Mouse (Mus musculus): Measurements from ENCODE around the gene Tatdn3. TPM values are rescaled to one million over a fixed set of nuclear protein-coding genes. Genes with fewer than 3 reads are reported as not detected.

Gene Tatdn3
- polyA plus RNA-seq, 1 experiment from 2014 or later = 12.0 TPM

GRCm38 (mm10) chr1:191072329-191072913 lies 9.7 kb upstream of the Tatdn3 start:
- DNase-seq (ENCODE audit: low spot score) = no peak
- no peak overlapping the region for H3K4me2 ChIP-seq (ENCODE audit: low read depth, low read length)
- H3K27me3 ChIP-seq (ENCODE audit: control insufficient read depth, insufficient read depth, low read length) = no peaks in the 10 kb centered on the region
- ATAC-seq (replicated peaks; ENCODE audit: insufficient number of reproducible peaks, low FRiP score, low TSS enrichment, low read depth) = no peak
- WGBS = 92% methylated on average over 16 of the region's 16 CpGs
- H3K4me3 ChIP-seq (ENCODE audit: low read depth, low read length) = no peak overlapping the region
- peaks cover 4% of the 10 kb centered on the region for H3K36me3 ChIP-seq (replicated peaks; ENCODE audit: control insufficient read depth, insufficient read depth, low read depth, low read length)
- no peaks in the 10 kb centered on the region for H3K4me1 ChIP-seq (ENCODE audit: control insufficient read depth, insufficient read depth, low read length)
- H3K9me3 ChIP-seq (replicated peaks; ENCODE audit: control insufficient read depth, low read length) = no peaks in the 10 kb centered on the region
- H3K27ac ChIP-seq (replicated peaks; ENCODE audit: low read depth, low read length) = no peak overlapping the region
- H3K9ac ChIP-seq (replicated peaks; ENCODE audit: low read length) = no peak overlapping the region

GRCm38 (mm10) chr1:191071613-191072012 lies 8.9 kb upstream of the Tatdn3 start:
- Histone ChIP-seq H3K27ac (replicated peaks; ENCODE audit: low read depth, low read length) (no peak overlapping the region), H3K27me3 (ENCODE audit: control insufficient read depth, insufficient read depth, low read length) (no peaks in the 10 kb centered on the region), H3K4me1 (ENCODE audit: control insufficient read depth, insufficient read depth, low read length) (no peaks in the 10 kb centered on the region), H3K36me3 (replicated peaks; ENCODE audit: control insufficient read depth, insufficient read depth, low read depth, low read length) (peaks cover 4% of the 10 kb centered on the region), H3K4me3 (ENCODE audit: low read depth, low read length) (no peak overlapping the region), H3K9ac (replicated peaks; ENCODE audit: low read length) (no peak overlapping the region), H3K4me2 (ENCODE audit: low read depth, low read length) (no peak overlapping the region), H3K9me3 (replicated peaks; ENCODE audit: control insufficient read depth, low read length) (no peaks in the 10 kb centered on the region)
- WGBS = 94% methylated on average over 6 of the region's 6 CpGs
- ATAC-seq (replicated peaks; ENCODE audit: insufficient number of reproducible peaks, low FRiP score, low TSS enrichment, low read depth) (no peak), DNase-seq (ENCODE audit: low spot score) (no peak)

GRCm38 (mm10) chr1:191070259-191070658 lies 7.5 kb upstream of the Tatdn3 start:
- no peak overlapping the region for H3K9ac ChIP-seq (replicated peaks; ENCODE audit: low read length)
- no peak for ATAC-seq (replicated peaks; ENCODE audit: insufficient number of reproducible peaks, low FRiP score, low TSS enrichment, low read depth)
- H3K9me3 ChIP-seq (replicated peaks; ENCODE audit: control insufficient read depth, low read length) = no peaks in the 10 kb centered on the region
- no peaks in the 10 kb centered on the region for H3K4me1 ChIP-seq (ENCODE audit: control insufficient read depth, insufficient read depth, low read length)
- DNase-seq (ENCODE audit: low spot score) = no peak
- no peaks in the 10 kb centered on the region for H3K27me3 ChIP-seq (ENCODE audit: control insufficient read depth, insufficient read depth, low read length)
- 89% methylated on average over 4 of the region's 4 CpGs for WGBS
- H3K4me2 ChIP-seq (ENCODE audit: low read depth, low read length) = no peak overlapping the region
- peaks cover 4% of the 10 kb centered on the region for H3K36me3 ChIP-seq (replicated peaks; ENCODE audit: control insufficient read depth, insufficient read depth, low read depth, low read length)
- no peak overlapping the region for H3K27ac ChIP-seq (replicated peaks; ENCODE audit: low read depth, low read length)
- H3K4me3 ChIP-seq (ENCODE audit: low read depth, low read length) = no peak overlapping the region

- Histone ChIP-seq H3K27ac (replicated peaks; ENCODE audit: low read depth, low read length) (no peak overlapping the region), H3K9ac (replicated peaks; ENCODE audit: low read length) (no peak overlapping the region), H3K27me3 (ENCODE audit: control insufficient read depth, insufficient read depth, low read length) (no peaks in the 10 kb centered on the region), H3K4me3 (ENCODE audit: low read depth, low read length) (no peak overlapping the region), H3K4me1 (ENCODE audit: control insufficient read depth, insufficient read depth, low read length) (no peaks in the 10 kb centered on the region), H3K36me3 (replicated peaks; ENCODE audit: control insufficient read depth, insufficient read depth, low read depth, low read length) (peaks cover 3% of the 10 kb centered on the region), H3K9me3 (replicated peaks; ENCODE audit: control insufficient read depth, low read length) (no peaks in the 10 kb centered on the region), H3K4me2 (ENCODE audit: low read depth, low read length) (no peak overlapping the region)
- ATAC-seq (replicated peaks; ENCODE audit: insufficient number of reproducible peaks, low FRiP score, low TSS enrichment, low read depth) (no peak), DNase-seq (ENCODE audit: low spot score) (peak; percentile 16)
- WGBS = 86% methylated on average over 5 of the region's 5 CpGs
Observed at GRCm38 (mm10) chr1:191068377-191068776, 5.6 kb upstream of the Tatdn3 start.

- ATAC-seq (replicated peaks; ENCODE audit: insufficient number of reproducible peaks, low FRiP score, low TSS enrichment, low read depth) (no peak), DNase-seq (ENCODE audit: low spot score) (no peak)
- Histone ChIP-seq H3K4me2 (ENCODE audit: low read depth, low read length) (no peak overlapping the region), H3K9ac (replicated peaks; ENCODE audit: low read length) (no peak overlapping the region), H3K36me3 (replicated peaks; ENCODE audit: control insufficient read depth, insufficient read depth, low read depth, low read length) (no peaks in the 10 kb centered on the region; the same call in none of the 2 replicates), H3K27me3 (ENCODE audit: control insufficient read depth, insufficient read depth, low read length) (no peaks in the 10 kb centered on the region), H3K27ac (replicated peaks; ENCODE audit: low read depth, low read length) (no peak overlapping the region), H3K4me1 (ENCODE audit: control insufficient read depth, insufficient read depth, low read length) (no peaks in the 10 kb centered on the region; the same call in 1 of the 2 replicates), H3K4me3 (ENCODE audit: low read depth, low read length) (no peak overlapping the region), H3K9me3 (replicated peaks; ENCODE audit: control insufficient read depth, low read length) (no peaks in the 10 kb centered on the region)
- 87% methylated on average over 4 of the region's 4 CpGs for WGBS
Observed at GRCm38 (mm10) chr1:191065188-191065587, 2.5 kb upstream of the Tatdn3 start.

GRCm38 (mm10) chr1:191064535-191064934 lies 1.8 kb upstream of the Tatdn3 start:
- H3K9me3 ChIP-seq (replicated peaks; ENCODE audit: control insufficient read depth, low read length) = no peaks in the 10 kb centered on the region
- H3K27ac ChIP-seq (replicated peaks; ENCODE audit: low read depth, low read length) = no peak overlapping the region
- no peak overlapping the region for H3K4me2 ChIP-seq (ENCODE audit: low read depth, low read length)
- no peaks in the 10 kb centered on the region; the same call in none of the 2 replicates for H3K36me3 ChIP-seq (replicated peaks; ENCODE audit: control insufficient read depth, insufficient read depth, low read depth, low read length)
- ATAC-seq (replicated peaks; ENCODE audit: insufficient number of reproducible peaks, low FRiP score, low TSS enrichment, low read depth) (no peak), DNase-seq (ENCODE audit: low spot score) (no peak)
- H3K4me1 ChIP-seq (ENCODE audit: control insufficient read depth, insufficient read depth, low read length) = no peaks in the 10 kb centered on the region; the same call in 1 of the 2 replicates
- no peak overlapping the region for H3K4me3 ChIP-seq (ENCODE audit: low read depth, low read length)
- H3K27me3 ChIP-seq (ENCODE audit: control insufficient read depth, insufficient read depth, low read length) = no peaks in the 10 kb centered on the region
- 82% methylated on average over 2 of the region's 2 CpGs for WGBS
- no peak overlapping the region for H3K9ac ChIP-seq (replicated peaks; ENCODE audit: low read length)

GRCm38 (mm10) chr1:191063700-191064099 lies 968 bp upstream of the Tatdn3 start:
- Histone ChIP-seq H3K27me3 (ENCODE audit: control insufficient read depth, insufficient read depth, low read length) (no peaks in the 10 kb centered on the region), H3K4me3 (ENCODE audit: low read depth, low read length) (peak overlapping the region; percentile 92), H3K9me3 (replicated peaks; ENCODE audit: control insufficient read depth, low read length) (no peaks in the 10 kb centered on the region), H3K4me2 (ENCODE audit: low read depth, low read length) (peak overlapping the region; percentile 57), H3K4me1 (ENCODE audit: control insufficient read depth, insufficient read depth, low read length) (no peaks in the 10 kb centered on the region; the same call in 1 of the 2 replicates), H3K27ac (replicated peaks; ENCODE audit: low read depth, low read length) (no peak overlapping the region), H3K9ac (replicated peaks; ENCODE audit: low read length) (peak overlapping the region; percentile 90), H3K36me3 (replicated peaks; ENCODE audit: control insufficient read depth, insufficient read depth, low read depth, low read length) (no peaks in the 10 kb centered on the region; the same call in none of the 2 replicates)
- ATAC-seq (replicated peaks; ENCODE audit: insufficient number of reproducible peaks, low FRiP score, low TSS enrichment, low read depth) (no peak), DNase-seq (ENCODE audit: low spot score) (no peak)
- WGBS = 59% methylated on average over 9 of the region's 9 CpGs

- Histone ChIP-seq H3K4me3 (ENCODE audit: low read depth, low read length) (peak overlapping the region; percentile 92), H3K27ac (replicated peaks; ENCODE audit: low read depth, low read length) (no peak overlapping the region), H3K4me2 (ENCODE audit: low read depth, low read length) (peak overlapping the region; percentile 62), H3K4me1 (ENCODE audit: control insufficient read depth, insufficient read depth, low read length) (no peaks in the 10 kb centered on the region; the same call in 1 of the 2 replicates), H3K36me3 (replicated peaks; ENCODE audit: control insufficient read depth, insufficient read depth, low read depth, low read length) (no peaks in the 10 kb centered on the region; the same call in 1 of the 2 replicates), H3K9ac (replicated peaks; ENCODE audit: low read length) (peak overlapping the region; percentile 90), H3K9me3 (replicated peaks; ENCODE audit: control insufficient read depth, low read length) (no peaks in the 10 kb centered on the region), H3K27me3 (ENCODE audit: control insufficient read depth, insufficient read depth, low read length) (no peaks in the 10 kb centered on the region)
- ATAC-seq (replicated peaks; ENCODE audit: insufficient number of reproducible peaks, low FRiP score, low TSS enrichment, low read depth) (no peak; the same call in 1 of the 2 replicates), DNase-seq (ENCODE audit: low spot score) (peak; percentile 65)
- 4% methylated on average over 15 of the region's 15 CpGs for WGBS
Observed at GRCm38 (mm10) chr1:191062241-191062780, 421 bp downstream of the Tatdn3 start.
